Mouse (Mus musculus) thymus, postnatal 36 days (tissue): ENCODE data around the gene Gpx4.

Experiments
- DNase-seq, 2 experiments: peaks; one replicate each; pipeline ENCODE4 v3.0.0; 2022; ENCODE audit warnings: mixed read lengths in 2 of 2

Gene Gpx4

DNA sequence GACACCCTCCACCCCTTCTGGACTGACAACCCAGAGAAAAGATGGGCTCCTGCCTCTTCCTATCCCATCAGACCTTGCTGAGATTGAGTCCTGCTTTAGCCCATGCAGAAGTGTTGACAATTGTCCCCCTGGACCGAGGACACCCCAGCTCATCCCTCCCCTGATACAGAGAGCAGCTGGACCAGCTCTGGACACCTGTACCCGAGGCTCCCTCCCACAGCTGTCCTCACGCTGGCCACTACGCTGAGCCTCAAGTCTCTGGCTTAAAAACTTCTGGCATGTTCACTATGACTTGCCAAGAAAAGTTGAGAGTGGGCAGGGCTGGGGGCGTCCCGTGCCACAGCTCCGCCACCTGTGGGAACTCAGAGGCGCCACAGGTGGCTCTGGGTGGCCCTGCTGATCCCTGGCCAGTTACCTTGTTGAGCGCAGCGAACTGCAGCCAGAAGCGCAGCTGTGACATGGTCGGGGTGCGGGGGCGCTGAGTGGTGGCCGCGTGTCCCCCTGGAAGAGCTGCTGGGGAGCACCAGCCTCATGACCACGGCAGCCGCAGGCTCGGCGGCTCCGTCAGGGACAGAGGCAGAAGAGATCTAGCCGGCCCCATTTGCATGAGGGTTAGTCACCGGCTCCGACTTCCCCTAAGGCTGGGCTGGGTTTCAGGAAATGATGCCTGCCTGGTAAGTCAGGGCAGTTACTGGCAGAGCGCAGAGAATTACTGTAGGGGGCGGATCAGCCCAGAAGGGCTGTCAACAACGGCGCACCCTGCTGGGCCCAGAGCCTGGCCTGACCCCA is 28.0 kb downstream of the Gpx4 start:
- peak; percentile 75 to 82 for DNase-seq

DNA sequence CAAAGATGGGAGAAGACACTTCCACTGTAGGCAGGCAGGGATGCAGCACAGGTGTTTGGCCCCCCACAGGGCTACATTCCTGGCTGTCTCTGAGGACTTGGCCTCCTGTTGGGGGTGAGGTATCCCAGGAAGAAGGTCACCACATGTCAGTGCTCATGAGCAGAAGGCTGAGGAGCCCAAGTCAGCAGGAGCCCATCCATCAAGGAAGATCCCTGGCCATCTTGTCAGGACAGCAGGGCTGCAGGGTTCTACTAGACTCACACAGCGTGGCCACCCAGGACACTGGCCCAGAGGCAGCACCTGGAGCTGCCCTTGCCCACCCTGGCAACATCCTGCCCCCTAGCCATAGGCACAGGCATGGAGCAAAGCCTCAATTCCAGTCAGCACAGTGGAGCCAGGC is 29.0 kb downstream of the Gpx4 start:
- DNase-seq: no peak

DNA sequence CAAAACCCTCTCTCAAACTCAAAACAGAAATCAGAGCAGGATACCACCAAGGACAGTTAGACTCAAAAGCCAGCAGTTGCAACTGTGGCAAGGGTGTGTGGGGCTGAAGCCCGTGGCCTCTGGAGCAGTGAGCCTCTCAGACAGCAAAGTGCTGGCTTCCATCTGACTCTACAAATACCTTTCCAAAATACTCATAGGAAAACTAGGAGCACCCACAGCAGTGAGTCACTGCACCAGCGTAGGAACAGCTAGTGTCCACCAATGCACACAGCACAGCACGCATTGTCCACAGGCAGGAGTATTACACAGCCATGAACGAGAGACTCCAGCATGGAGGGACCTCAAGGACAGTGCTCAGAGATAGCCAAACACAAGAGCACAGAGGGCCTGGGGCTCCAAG is 29.4 kb downstream of the Gpx4 start:
- no peak for DNase-seq

DNA sequence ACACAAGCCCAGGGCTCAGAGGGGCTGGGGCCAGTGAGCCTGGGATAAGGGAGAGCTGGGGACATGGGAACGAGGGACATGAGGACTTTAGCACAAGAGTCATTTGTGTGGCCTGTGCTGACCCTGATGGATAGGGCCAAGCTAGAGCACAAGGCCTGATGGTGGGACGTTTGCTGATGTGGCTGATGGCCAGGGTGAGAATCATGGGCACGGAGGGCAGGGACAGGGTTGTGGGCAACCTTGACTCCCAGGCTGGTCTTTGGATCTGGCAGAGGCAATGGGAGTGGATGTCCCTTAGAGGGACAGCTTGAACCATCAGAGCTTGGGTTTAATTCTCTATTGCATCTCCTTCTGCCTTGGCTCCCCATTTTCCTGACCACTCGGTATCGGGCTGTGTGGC is 30.3 kb downstream of the Gpx4 start:
- no peak for DNase-seq

DNA sequence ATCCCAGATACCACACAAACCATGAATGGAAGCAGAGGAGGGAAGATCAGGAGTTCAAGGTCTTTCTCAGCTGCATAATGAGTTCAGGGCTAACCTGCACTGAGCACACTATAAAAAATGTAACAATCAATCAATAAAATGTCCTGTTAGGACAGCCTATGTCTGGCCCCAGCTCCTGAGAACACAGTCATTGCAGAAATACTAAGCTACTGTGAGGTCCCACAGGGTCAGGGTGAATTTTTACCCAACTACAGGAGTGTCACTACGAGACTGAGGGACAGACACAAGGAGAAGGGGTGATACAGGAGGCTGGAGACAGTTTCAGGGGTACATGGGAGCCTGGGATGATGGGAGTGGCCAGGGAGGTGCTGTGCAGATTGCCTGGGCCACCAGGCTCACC is 31.4 kb downstream of the Gpx4 start:
- DNase-seq: no peak

DNA sequence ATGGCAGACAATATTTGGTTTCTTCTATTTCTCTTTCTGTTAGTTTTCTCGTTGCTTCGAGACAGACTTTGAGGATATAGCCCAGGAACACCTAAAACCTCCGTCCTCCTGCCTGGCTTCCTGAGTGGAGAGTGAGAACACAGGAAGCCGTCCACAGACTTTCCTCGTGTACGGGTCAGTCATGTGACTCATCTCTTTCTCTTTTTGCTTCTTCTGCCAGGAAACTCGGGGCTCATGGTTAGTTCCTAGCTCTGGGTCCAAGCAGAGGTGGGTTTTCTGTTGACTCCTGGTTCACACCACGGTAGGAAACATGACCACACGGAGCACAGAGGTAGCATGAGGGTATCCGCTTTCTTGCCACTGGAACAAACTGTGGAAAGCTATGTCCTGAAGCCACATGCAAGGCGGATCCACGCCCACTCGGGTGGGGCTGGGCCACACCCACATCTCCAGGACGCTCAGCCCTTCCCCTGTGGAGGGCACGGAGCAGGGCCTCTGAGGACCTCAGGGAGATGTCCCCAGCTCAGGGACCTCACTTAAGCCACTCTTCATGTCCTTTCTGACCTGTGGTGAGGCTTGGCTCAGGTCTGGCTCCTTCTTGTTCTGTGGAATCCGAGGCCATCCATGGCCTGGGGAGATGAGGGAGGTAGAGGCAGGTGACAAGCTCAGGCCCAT is 33.6 kb downstream of the Gpx4 start:
- DNase-seq: no peak

DNA sequence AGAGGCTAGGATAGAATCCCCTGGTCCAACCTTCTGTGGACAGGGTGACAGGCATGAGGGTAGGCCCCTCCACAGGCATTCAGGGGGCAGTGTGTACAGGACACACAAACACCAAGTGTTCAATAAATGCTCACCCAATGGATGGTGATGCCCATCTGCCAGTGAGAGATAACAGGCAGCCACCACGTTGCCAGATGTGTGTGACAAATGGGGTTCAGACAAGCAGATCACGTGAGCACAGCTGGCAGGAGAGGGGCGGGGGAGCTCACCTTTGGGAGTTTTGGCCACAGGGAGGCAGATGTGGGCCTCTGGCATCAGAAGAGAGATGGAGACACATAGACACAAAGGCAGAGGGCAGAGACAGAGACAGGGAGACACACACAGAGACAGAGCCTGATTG is 34.1 kb downstream of the Gpx4 start:
- no peak for DNase-seq

DNA sequence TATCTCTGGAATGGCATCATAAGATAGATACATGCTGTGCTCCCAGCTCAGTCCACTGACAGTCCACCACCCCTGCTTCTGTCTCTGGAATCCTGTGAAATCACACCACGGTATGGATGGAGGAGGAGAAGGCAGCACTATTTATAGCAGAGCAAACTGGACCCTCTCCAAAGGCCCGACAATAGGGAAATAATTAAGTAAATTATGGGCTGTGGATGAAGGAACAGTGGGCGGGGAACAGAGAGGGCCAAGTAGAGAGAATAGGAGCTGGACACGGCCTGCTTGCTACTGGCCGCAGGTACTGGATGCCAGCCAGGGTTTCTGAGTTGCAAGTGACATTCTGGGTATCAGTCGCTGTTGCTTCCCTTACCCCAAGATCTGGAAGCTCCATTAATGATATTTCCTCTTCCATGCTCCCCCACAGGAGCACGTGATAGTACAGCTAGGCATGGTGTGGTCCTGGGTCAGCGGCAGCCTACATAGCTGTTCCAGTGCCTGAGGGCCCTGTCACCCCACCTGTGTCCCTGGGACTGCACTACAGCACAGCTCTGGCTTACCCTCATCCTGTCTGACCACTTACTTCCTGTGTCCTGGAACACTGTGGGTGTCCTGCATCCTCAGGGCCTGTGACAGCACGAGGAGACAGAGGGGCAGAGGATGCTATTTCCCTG is 38.0 kb downstream of the Gpx4 start:
- no peak for DNase-seq

DNA sequence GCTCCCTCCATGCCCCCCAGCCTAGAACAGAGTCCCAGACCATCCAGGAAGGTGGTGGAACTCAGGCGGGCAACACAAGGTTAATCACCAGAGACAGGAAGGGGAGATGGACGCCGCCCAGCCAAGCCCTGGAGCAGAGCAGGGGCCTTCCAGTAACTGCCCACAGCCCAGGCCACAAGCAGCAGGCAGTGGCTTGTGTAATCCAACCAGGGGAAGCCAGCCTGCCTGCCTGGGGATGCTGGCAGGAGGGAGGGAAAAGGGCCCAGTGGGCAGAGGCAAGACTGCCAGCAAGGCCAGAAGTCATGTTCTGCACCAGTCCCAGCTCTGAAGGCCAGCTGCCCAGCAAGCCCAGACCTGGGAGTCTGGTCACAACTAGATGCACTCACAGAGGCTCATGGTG is 39.9 kb downstream of the Gpx4 start:
- DNase-seq: no peak

DNA sequence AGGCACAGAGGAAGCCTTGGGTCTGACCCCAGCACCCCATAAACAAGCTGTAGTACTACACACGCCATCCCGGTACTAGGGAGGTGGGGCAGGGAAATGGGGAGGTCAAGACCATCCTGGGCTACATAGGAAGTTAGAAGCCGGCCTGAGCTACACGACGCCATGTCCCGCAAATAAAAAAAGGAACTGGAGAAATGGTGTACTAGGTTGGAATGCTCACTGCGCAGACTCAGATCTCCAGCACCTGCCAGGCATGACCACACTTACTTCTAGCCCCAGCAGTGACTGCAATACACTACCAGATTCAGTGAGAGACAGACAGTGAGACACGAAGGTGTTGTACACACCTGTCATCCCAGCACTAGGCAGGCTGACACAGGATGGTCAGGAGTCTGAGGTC is 40.5 kb downstream of the Gpx4 start:
- DNase-seq: no peak

DNA sequence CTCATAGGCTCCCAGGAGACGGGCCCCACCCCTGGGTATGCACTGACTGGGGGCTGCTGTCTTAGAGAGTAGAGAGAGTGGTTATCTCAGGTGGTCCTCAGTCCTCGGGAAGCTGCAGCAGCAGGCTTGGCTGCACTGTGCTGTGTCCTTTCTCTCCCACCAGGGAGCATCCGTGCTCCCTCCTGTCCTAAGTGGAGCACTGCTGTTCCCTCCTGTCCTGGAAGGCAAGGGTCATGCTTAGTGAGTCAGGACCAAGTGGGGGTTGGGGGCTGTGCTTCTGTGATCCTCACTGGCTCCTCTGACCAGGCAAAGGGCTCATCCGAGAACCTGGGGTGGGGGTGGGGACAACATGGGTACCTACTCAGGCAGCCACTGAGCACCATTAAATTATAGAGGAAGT is 42.2 kb downstream of the Gpx4 start:
- no peak for DNase-seq

DNA sequence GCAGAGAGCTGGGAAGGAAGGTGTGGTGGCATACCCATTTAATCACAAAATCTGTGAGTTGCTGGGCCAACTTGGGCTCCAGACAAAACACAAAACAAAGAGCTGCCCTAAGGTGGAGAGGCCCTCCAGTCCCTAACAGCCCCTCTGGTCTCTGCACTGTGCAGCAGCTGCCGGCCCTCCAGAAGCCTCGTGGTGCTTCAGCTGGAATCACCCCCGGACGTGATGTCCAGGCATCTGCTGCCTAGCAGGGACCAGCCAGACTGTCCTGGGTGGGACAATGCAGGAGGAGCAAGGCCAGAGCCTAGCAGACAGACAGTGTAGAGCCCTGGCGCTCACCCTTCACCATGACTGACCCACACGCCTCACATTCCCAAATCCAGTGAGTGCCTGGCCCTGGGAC is 44.6 kb downstream of the Gpx4 start:
- no peak for DNase-seq

DNA sequence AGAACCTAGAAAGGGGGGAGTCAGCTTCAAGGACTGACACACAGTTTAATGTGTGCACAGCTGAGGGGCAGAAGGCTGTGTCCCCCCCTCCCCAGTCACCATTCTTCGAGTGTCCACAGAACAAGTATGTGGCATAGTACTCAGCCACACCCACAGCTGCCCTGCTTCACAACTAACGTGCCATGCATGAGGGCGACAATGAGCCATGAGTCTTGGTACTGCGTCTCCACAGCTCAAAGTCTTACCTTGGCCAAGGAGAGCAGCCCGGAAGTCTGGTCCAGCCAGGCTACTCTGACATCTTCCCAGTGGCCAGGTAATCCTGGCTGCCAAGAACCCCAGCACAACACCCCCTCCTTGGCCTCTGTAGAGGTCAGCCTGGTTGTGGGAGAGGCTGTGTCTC is 45.7 kb downstream of the Gpx4 start:
- no peak for DNase-seq

DNA sequence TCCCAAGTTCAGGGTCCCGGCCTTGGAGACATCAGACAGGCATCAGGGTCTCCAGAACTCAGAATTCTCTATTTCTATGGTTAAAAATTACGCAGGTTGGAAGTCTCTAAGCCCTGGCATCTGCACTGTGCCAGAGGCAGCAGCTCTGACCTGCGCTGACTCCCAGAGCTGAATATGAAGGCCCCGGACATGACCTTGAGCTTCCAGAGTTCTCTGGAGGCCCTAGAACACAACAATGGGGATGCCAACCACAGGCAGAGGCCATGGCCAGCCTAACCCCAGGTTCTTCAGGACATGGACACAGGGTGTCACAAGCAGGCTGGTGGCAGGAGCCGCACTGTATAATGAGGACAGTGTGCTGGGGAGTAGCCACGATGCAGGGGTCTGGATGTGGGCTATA is 47.1 kb downstream of the Gpx4 start:
- DNase-seq: no peak

DNA sequence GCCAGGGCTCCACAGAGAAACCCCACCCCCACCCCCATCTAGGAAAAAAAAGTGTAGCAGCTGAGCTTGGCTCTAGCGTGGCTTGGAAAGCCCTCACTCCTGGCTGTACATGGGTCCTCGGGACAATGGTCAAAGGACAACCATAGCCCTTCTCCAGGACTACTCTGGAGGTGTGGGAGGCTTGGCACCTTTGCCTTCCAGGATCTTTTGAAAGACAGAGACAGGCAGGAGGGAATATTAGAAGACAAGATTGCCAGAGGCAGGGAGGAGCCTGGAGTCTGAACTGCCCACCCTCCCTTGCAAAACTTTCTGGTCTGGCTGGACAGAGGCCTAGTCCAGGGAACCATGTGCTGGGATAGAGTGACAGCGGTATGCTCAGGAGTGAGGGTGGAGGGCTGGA is 47.7 kb downstream of the Gpx4 start:
- no peak for DNase-seq

DNA sequence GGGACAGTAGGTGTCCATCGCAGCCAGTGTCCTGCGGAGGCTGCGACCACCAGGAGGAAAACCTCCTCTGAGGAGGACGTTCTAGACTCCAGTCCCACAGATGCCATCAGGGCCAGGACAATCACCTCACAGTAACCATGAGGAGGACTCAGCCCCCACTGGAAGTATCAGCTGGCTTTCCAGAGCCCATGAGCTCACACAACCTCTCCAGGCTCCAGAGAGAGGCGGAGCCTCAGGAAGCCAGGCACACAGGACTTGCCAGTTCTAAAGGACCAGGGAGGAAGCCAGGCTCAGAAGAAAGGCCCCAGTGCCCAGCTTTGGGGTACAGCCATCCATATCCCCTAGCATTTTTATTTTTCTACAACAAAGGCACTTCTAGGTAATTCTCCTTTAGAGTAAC is 48.6 kb downstream of the Gpx4 start:
- DNase-seq: no peak

DNA sequence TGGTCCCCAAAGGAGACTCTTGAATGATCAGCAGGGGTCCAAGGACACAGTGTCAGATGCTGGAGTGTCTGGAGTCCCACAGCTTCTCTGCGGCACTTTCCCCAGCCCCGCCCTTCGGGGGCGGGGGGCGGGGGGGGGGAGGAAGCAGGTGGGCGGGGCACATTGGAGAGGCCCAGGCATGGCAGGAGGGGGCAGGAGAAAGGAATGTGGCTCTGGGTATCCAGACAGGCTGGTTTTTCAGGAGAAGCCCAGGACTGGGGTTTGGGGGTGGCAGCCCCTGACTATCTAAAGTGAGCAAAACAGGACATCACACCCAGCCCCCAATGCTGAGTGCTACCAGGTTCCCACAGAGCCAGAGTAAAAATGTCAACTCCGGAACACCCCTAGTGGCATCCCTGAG is 50.3 kb downstream of the Gpx4 start:
- DNase-seq: no peak

DNA sequence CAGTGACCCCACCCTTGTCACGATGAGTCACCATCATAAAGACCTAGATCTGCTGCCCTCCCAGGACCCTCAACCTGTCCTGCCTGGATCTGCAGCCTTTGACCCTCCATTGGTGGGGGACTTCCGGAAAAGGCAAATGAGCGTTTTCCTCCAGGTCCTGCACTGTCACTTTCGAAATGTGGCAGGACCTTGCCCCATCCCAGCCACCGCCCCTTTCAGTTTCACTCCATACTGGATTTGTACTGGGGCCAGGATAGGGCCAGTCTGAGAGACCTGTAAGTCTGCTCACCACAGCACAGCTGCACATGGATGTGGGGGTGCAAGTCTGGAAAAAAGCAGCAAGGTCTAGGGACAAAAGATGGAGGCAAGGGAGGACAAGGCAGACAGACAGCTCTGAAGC is 51.7 kb downstream of the Gpx4 start:
- no peak for DNase-seq

DNA sequence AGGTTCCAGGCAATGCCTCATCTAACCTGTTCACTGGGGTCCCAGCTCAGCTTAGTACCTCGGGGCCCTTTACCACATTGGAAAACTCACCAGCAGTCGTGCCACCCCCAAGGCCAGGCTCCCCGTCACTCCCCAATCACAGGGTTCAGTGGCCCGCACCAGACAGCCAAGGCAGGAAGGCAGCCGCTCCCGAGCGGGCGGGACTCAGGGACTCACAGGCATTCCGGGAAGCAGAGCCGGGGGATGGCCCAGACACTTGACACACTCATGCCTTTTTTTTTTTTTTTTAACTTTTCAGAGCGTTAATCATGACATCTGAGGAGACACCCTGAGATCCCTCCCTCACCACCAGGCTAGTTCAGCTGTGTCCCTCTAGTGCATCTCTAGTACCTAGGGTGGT is 54.0 kb downstream of the Gpx4 start:
- no peak for DNase-seq

DNA sequence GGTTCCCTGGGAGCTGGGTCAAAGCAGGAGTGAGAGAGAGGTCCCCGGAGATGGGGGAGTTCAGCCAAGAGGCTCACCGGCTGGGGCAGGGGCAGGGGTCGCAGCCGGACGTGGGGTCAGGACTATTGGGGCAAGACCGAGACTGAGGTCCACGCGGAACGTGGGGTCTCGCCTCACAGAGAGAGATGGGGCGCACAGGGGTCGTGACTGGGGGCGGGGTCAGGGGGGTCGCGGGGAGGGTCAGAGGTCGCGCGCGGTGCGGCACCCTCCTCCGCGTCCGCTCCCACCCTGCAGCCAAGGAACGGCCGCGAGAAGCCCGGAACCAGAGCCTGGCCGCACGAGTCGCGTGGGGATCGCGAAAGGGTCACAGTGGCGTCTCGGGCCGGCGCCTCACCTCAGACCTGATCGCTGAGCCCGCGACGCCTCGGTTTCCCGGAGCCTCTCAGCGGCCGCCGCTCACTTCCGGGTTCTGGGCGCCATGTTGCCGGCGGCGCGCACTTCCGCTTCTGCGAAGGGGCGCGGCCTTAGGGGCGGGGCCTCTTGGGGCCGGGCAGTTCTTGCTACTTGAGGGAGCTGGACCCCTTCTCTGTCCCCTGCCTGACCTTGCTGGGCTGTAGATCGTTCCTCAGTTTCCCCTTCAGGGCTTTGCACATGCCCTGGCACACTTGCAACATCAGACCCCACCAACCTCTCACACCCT is 55.4 kb downstream of the Gpx4 start:
- DNase-seq: peak; percentile 89 to 90

DNA sequence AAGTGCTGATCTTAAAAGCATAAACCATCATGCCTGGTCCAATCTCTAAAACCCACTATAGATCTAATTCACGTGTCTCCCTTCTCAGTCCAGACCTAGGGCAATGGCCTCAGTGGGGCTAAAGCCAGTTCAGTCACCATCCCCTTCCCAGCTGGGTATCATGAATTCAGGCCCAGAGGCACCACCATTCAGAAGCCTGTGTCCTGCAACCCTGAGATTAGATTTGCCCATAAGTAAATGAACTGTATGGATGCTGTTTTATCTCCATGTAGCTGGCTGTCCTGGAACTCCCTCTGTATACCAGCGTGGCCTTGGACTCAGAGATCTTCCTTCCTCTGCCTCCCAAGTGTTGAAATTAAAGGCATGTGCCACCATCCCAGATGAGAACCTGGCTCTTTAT is 56.1 kb downstream of the Gpx4 start:
- no peak for DNase-seq

DNA sequence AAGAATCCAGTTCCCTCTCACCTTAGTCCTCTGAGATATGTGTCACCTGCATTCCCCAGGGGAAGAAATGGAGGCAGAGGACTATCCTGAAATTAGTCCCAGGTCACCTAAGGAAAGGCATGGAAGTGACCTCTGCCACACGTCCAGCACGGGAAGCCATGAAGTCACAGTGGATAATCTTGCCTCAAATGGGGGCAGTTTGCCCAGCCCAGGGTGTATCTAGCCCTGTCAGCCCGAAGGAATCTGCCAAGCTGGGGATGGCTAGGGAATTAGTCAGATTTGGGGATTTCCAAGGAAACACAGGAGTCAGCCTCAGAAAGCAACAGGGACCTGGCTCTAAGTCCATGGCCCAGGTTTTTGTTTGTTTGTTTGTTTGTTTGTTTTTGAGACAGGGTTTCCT is 57.2 kb downstream of the Gpx4 start:
- DNase-seq: no peak

DNA sequence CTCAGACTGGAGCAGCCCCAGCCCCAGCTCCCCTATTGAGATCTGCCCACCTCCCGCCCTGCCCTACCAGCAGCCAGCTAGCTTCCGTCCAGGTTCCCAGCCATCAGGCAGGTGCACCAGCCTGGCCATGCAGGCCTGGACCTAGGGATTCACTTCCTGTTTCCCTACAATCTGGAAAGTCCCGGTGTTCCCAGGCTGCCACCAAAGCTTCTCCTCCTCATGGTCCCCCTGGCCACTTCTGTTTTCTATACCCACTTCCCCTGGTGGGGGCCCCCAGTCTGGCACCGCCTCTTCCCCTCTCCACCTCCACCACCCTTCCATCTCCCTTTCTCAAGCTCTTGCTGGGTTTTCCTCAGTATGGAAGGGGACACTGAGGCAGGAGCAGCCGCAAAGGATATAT is 58.5 kb downstream of the Gpx4 start, which contains the start of gene Sbno2:
TSS of gene Sbno2 (minus strand) at position 112 of the 400 bp plus-strand sequence.
- DNase-seq: no peak

DNA sequence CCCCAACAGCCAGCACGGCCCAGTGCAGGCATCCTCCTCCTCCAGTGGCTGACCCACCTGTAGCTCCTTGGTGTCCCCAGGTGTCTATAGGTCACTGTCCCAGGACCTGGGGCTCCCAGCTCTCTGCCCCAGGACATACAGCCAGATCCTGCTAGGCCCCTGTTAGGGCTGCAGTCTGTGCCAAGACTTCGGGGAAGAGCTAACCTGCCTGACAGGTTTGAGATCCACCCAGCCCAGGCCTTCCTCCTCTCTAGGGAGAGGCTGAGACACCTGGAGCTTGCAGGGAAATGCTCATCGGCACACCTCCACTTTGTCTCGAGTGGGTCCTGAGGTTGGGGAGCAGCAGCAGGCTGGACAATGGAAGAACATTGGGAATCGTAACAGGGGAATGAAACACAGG is 59.0 kb downstream of the Gpx4 start:
- no peak for DNase-seq
